Mouse (Mus musculus) embryonic facial prominence, embryonic 11.5 days (tissue): ENCODE measurements around the gene Plau. TPM values are rescaled to one million over a fixed set of nuclear protein-coding genes. Genes with fewer than 3 reads are reported as not detected.

Source experiments
- ATAC-seq: fragments of 200-750 bp; cut with Nextera tagmentation; replicated peaks from 2 replicates; pipeline ENCODE4 v1.8.0; 2017; ENCODE audit warnings: low read depth; ENCODE audit not compliant: insufficient number of reproducible peaks, low FRiP score, low TSS enrichment
- DNase-seq: peaks from one replicate; pipeline ENCODE4 v3.0.0-alpha.2; 2015; ENCODE audit warnings: low spot score
- H3K27ac ChIP-seq: fragments of 300-500 bp; sonication (generic); replicated peaks from 2 replicates; pipeline ENCODE4 v1.5.1; 2014; ENCODE audit warnings: mild to moderate bottlenecking, low read depth, low read length, control low read depth
- H3K27me3 ChIP-seq: fragments of 300-500 bp; sonication (generic); 2 replicates; pipeline ENCODE4 v1.6.1; 2014; ENCODE audit warnings: mild to moderate bottlenecking, low read length, moderate library complexity, mixed read lengths; ENCODE audit not compliant: control insufficient read depth, insufficient read depth
- H3K36me3 ChIP-seq: fragments of 300-500 bp; sonication (generic); replicated peaks from 2 replicates; pipeline ENCODE4 v1.6.1; 2014; ENCODE audit warnings: low read depth, mild to moderate bottlenecking, low read length, moderate library complexity, mixed read lengths; ENCODE audit not compliant: control insufficient read depth, insufficient read depth
- H3K4me1 ChIP-seq: fragments of 300-500 bp; sonication (generic); 2 replicates; pipeline ENCODE4 v1.6.1; 2014; ENCODE audit warnings: low read length, mixed read lengths; ENCODE audit not compliant: control insufficient read depth, insufficient read depth
- H3K4me2 ChIP-seq: fragments of 300-500 bp; sonication (generic); 2 replicates; pipeline ENCODE4 v1.6.1; 2014; ENCODE audit warnings: low read depth, mild to moderate bottlenecking, control low read depth, low read length, moderate library complexity
- H3K4me3 ChIP-seq: fragments of 300-500 bp; sonication (generic); 2 replicates; pipeline ENCODE4 v1.5.1; 2014; ENCODE audit warnings: low read depth, low read length, control low read depth
- H3K9ac ChIP-seq: fragments of 300-500 bp; sonication (generic); replicated peaks from 2 replicates; pipeline ENCODE4 v1.6.1; 2014; ENCODE audit warnings: mild to moderate bottlenecking, control low read depth, low read length
- H3K9me3 ChIP-seq: fragments of 300-500 bp; sonication (generic); replicated peaks from 2 replicates; pipeline ENCODE4 v1.6.1; 2016; ENCODE audit warnings: mild to moderate bottlenecking, low read length, inconsistent platforms, mixed read lengths; ENCODE audit not compliant: control insufficient read depth
- WGBS: fragments of 180-500 bp; shearing (Covaris S2); extraction: QIAGEN DNeasy Blood & Tissue Kit; methylation state at CpG from one replicate; pipeline ENCODE4 v1.1.7; 2014; 5-methylcytosine and 5-hydroxymethylcytosine counted together
- polyA plus RNA-seq: library from polyadenylated mRNA; unstranded; fragments of >200 nt; fragmentation: Nextera tagmentation; extraction: Ambion mirVana; gene quantifications from 2 replicates; pipeline ENCODE4 v1.2.1, GENCODE M21; 2014

Plau gene
- polyA plus RNA-seq, 1 experiment from 2014 or later: 0.83 TPM

- Histone ChIP-seq H3K4me3 (no peak overlapping the region), H3K9me3 (no peaks in the 10 kb centered on the region), H3K9ac (no peak overlapping the region), H3K27me3 (no peaks in the 10 kb centered on the region), H3K27ac (no peak overlapping the region), H3K36me3 (no peaks in the 10 kb centered on the region), H3K4me1 (no peaks in the 10 kb centered on the region), H3K4me2 (no peak overlapping the region)
- ATAC-seq: no peak
- DNase-seq: no peak
Observed at GRCm38 (mm10) chr14:20851776-20852175, 15.3 kb downstream of the Plau start.

- Histone ChIP-seq H3K4me2 (no peak overlapping the region), H3K4me1 (no peaks in the 10 kb centered on the region), H3K27ac (no peak overlapping the region), H3K4me3 (no peak overlapping the region), H3K27me3 (no peaks in the 10 kb centered on the region), H3K36me3 (no peaks in the 10 kb centered on the region), H3K9me3 (no peaks in the 10 kb centered on the region), H3K9ac (no peak overlapping the region)
- ATAC-seq: no peak
- 78% methylated on average over 2 of the region's 2 CpGs for WGBS
- DNase-seq: no peak
Observed at GRCm38 (mm10) chr14:20861152-20861551, 24.7 kb downstream of the Plau start.

GRCm38 (mm10) chr14:20861559-20861958 is 25.1 kb downstream of the Plau start:
- 81% methylated on average over 5 of the region's 5 CpGs for whole genome bisulfite sequencing
- Histone ChIP-seq H3K4me2 (no peak overlapping the region), H3K36me3 (no peaks in the 10 kb centered on the region), H3K27ac (no peak overlapping the region), H3K9me3 (no peaks in the 10 kb centered on the region), H3K4me1 (no peaks in the 10 kb centered on the region), H3K9ac (no peak overlapping the region), H3K4me3 (no peak overlapping the region), H3K27me3 (no peaks in the 10 kb centered on the region)
- ATAC-seq: no peak
- DNase-seq: no peak

GRCm38 (mm10) chr14:20863306-20864065 is 27.0 kb downstream of the Plau start:
- H3K9ac ChIP-seq: no peak overlapping the region
- 54% methylated on average over 6 of the region's 6 CpGs for WGBS
- no peaks in the 10 kb centered on the region for H3K27me3 ChIP-seq
- H3K4me1 ChIP-seq: no peaks in the 10 kb centered on the region
- ATAC-seq (no peak), DNase-seq (no peak)
- H3K4me3 ChIP-seq: no peak overlapping the region
- no peak overlapping the region for H3K27ac ChIP-seq
- no peaks in the 10 kb centered on the region for H3K36me3 ChIP-seq
- H3K4me2 ChIP-seq: no peak overlapping the region
- no peaks in the 10 kb centered on the region for H3K9me3 ChIP-seq

- H3K36me3 ChIP-seq: no peaks in the 10 kb centered on the region
- WGBS: 72% methylated on average over 4 of the region's 4 CpGs
Observed at GRCm38 (mm10) chr14:20864192-20864591, 27.7 kb downstream of the Plau start.

GRCm38 (mm10) chr14:20865604-20866003 is 29.1 kb downstream of the Plau start:
- DNase-seq: no peak
- Histone ChIP-seq H3K4me3 (no peak overlapping the region), H3K27ac (no peak overlapping the region), H3K9me3 (no peaks in the 10 kb centered on the region), H3K36me3 (no peaks in the 10 kb centered on the region), H3K4me1 (no peaks in the 10 kb centered on the region), H3K4me2 (no peak overlapping the region), H3K9ac (no peak overlapping the region), H3K27me3 (no peaks in the 10 kb centered on the region)
- 90% methylated on average over 8 of the region's 8 CpGs for WGBS
- no peak for ATAC-seq

More at GRCm38 (mm10) chr14:20864192-20864591, 27.7 kb downstream of the Plau start:
- ATAC-seq (no peak), DNase-seq (no peak)
- H3K4me3 ChIP-seq: no peak overlapping the region
- H3K9ac ChIP-seq: no peak overlapping the region
- no peaks in the 10 kb centered on the region for H3K27me3 ChIP-seq
- H3K27ac ChIP-seq: no peak overlapping the region
- H3K9me3 ChIP-seq: no peaks in the 10 kb centered on the region
- H3K4me1 ChIP-seq: no peaks in the 10 kb centered on the region
- H3K4me2 ChIP-seq: no peak overlapping the region

- ATAC-seq: no peak
- H3K9ac ChIP-seq: no peak overlapping the region
- no peak overlapping the region for H3K27ac ChIP-seq
- DNase-seq: no peak
- no peaks in the 10 kb centered on the region for H3K27me3 ChIP-seq
- H3K36me3 ChIP-seq: no peaks in the 10 kb centered on the region
- H3K4me2 ChIP-seq: no peak overlapping the region
- H3K4me3 ChIP-seq: no peak overlapping the region
- H3K4me1 ChIP-seq: no peaks in the 10 kb centered on the region
- no peaks in the 10 kb centered on the region for H3K9me3 ChIP-seq
- 92% methylated on average over 7 of the region's 7 CpGs for WGBS
Observed at GRCm38 (mm10) chr14:20866365-20866764, 29.9 kb downstream of the Plau start.

GRCm38 (mm10) chr14:20870110-20870509 is 33.6 kb downstream of the Plau start:
- DNase-seq (no peak), ATAC-seq (no peak)
- 93% methylated on average over 3 of the region's 3 CpGs for WGBS
- H3K9ac ChIP-seq: no peak overlapping the region
- no peaks in the 10 kb centered on the region for H3K36me3 ChIP-seq
- H3K27ac ChIP-seq: no peak overlapping the region
- no peak overlapping the region for H3K4me3 ChIP-seq
- H3K27me3 ChIP-seq: no peaks in the 10 kb centered on the region
- no peak overlapping the region for H3K4me2 ChIP-seq
- H3K9me3 ChIP-seq: no peaks in the 10 kb centered on the region
- H3K4me1 ChIP-seq: no peaks in the 10 kb centered on the region
